Mouse (Mus musculus) spleen, postnatal 36 days (tissue): Measurements from ENCODE around the gene Pdzrn3.

Source experiments
- DNase-seq, 2 experiments: peaks; one replicate each; pipeline ENCODE4 v3.0.0; 2022; ENCODE audit warnings: low spot score in 2 of 2, mixed read lengths in 1 of 2

Gene Pdzrn3

GRCm38 (mm10) chr6:101377167-101377934, at the start of gene Pdzrn3:
TSS of gene Pdzrn3 (minus strand) at chr6:101377897.
- DNase-seq: no peak

- DNase-seq: no peak
Measured at GRCm38 (mm10) chr6:101427296-101427695, 49.6 kb upstream of the Pdzrn3 start.

GRCm38 (mm10) chr6:101426301-101426700, 48.6 kb upstream of the Pdzrn3 start:
- no peak for DNase-seq

GRCm38 (mm10) chr6:101422084-101422954, 44.6 kb upstream of the Pdzrn3 start:
- no peak for DNase-seq

- DNase-seq: no peak
Measured at GRCm38 (mm10) chr6:101418213-101418612, 40.5 kb upstream of the Pdzrn3 start.

- DNase-seq: no peak
Measured at GRCm38 (mm10) chr6:101411701-101412100, 34.0 kb upstream of the Pdzrn3 start.

GRCm38 (mm10) chr6:101411064-101411463, 33.4 kb upstream of the Pdzrn3 start:
- no peak for DNase-seq

- DNase-seq: no peak
Measured at GRCm38 (mm10) chr6:101396711-101397110, 19.0 kb upstream of the Pdzrn3 start.

- no peak for DNase-seq
Measured at GRCm38 (mm10) chr6:101395908-101396307, 18.2 kb upstream of the Pdzrn3 start.

GRCm38 (mm10) chr6:101392801-101393117, 15.1 kb upstream of the Pdzrn3 start:
- DNase-seq: no peak

- DNase-seq: no peak
Measured at GRCm38 (mm10) chr6:101392107-101392800, 14.6 kb upstream of the Pdzrn3 start.

GRCm38 (mm10) chr6:101385490-101385889, 7.8 kb upstream of the Pdzrn3 start:
- no peak for DNase-seq

- DNase-seq: no peak
Measured at GRCm38 (mm10) chr6:101384958-101385357, 7.3 kb upstream of the Pdzrn3 start.

- no peak for DNase-seq
Measured at GRCm38 (mm10) chr6:101384476-101384875, 6.8 kb upstream of the Pdzrn3 start.

GRCm38 (mm10) chr6:101382891-101383290, 5.2 kb upstream of the Pdzrn3 start:
- no peak for DNase-seq

- DNase-seq: no peak
Measured at GRCm38 (mm10) chr6:101379546-101379945, 1.8 kb upstream of the Pdzrn3 start.

- DNase-seq: no peak
Measured at GRCm38 (mm10) chr6:101377935-101378609, 375 bp upstream of the Pdzrn3 start.

GRCm38 (mm10) chr6:101376511-101377166, 1.1 kb downstream of the Pdzrn3 start:
- no peak for DNase-seq

- DNase-seq: no peak
Measured at GRCm38 (mm10) chr6:101376049-101376448, 1.6 kb downstream of the Pdzrn3 start.

- DNase-seq: no peak
Measured at GRCm38 (mm10) chr6:101374721-101375120, 3.0 kb downstream of the Pdzrn3 start.

GRCm38 (mm10) chr6:101374186-101374585, 3.5 kb downstream of the Pdzrn3 start:
- DNase-seq: no peak
